Mouse (Mus musculus) forebrain, embryonic 15.5 days (tissue): Measurements from ENCODE around the gene Proser1. TPM values are rescaled to one million over a fixed set of nuclear protein-coding genes. Genes with fewer than 3 reads are reported as not detected.

Experiments
- ATAC-seq: fragments of 200-750 bp; cut with Nextera tagmentation; replicated peaks from 2 replicates; pipeline ENCODE4 v1.8.0; 2017; ENCODE audit warnings: mild to moderate bottlenecking, moderate TSS enrichment, moderate library complexity
- H3K27ac ChIP-seq: fragments of 300-500 bp; sonication (generic); replicated peaks from 2 replicates; pipeline ENCODE4 v1.5.1; 2015; ENCODE audit warnings: mild to moderate bottlenecking, inconsistent platforms
- H3K27me3 ChIP-seq: fragments of 300-500 bp; sonication (generic); 2 replicates; pipeline ENCODE4 v1.6.1; 2015; ENCODE audit warnings: inconsistent platforms
- H3K36me3 ChIP-seq: fragments of 300-500 bp; sonication (generic); 2 replicates; pipeline ENCODE4 v1.6.1; 2015; ENCODE audit warnings: mild to moderate bottlenecking, inconsistent platforms
- H3K4me1 ChIP-seq: fragments of 300-500 bp; sonication (generic); 2 replicates; pipeline ENCODE4 v1.6.1; 2015; ENCODE audit warnings: inconsistent platforms
- H3K4me2 ChIP-seq: fragments of 300-500 bp; sonication (generic); replicated peaks from 2 replicates; pipeline ENCODE4 v1.6.1; 2015; ENCODE audit warnings: mild to moderate bottlenecking, inconsistent platforms
- H3K4me3 ChIP-seq: fragments of 300-500 bp; sonication (generic); 2 replicates; pipeline ENCODE4 v1.5.1; 2015; ENCODE audit warnings: mild to moderate bottlenecking, inconsistent platforms
- H3K9ac ChIP-seq: fragments of 300-500 bp; sonication (generic); replicated peaks from 2 replicates; pipeline ENCODE4 v1.6.1; 2015; ENCODE audit warnings: mild to moderate bottlenecking, inconsistent platforms
- H3K9me3 ChIP-seq: fragments of 300-500 bp; sonication (generic); 2 replicates; pipeline ENCODE4 v1.6.1; 2016; ENCODE audit warnings: inconsistent platforms
- WGBS: fragments of 180-500 bp; shearing (Covaris S2); methylation state at CpG from one replicate; pipeline ENCODE4 v1.1.7; 2015; ENCODE audit warnings: mixed read lengths; 5-methylcytosine and 5-hydroxymethylcytosine counted together
- polyA plus RNA-seq: library from polyadenylated mRNA; unstranded; fragments of >200 nt; fragmentation: Nextera tagmentation; extraction: Ambion mirVana; gene quantifications from 2 replicates; pipeline ENCODE4 v1.2.1, GENCODE M21; 2015

The Proser1 gene
- 29.4 and 31.6 TPM in 2 replicates for polyA plus RNA-seq

DNA sequence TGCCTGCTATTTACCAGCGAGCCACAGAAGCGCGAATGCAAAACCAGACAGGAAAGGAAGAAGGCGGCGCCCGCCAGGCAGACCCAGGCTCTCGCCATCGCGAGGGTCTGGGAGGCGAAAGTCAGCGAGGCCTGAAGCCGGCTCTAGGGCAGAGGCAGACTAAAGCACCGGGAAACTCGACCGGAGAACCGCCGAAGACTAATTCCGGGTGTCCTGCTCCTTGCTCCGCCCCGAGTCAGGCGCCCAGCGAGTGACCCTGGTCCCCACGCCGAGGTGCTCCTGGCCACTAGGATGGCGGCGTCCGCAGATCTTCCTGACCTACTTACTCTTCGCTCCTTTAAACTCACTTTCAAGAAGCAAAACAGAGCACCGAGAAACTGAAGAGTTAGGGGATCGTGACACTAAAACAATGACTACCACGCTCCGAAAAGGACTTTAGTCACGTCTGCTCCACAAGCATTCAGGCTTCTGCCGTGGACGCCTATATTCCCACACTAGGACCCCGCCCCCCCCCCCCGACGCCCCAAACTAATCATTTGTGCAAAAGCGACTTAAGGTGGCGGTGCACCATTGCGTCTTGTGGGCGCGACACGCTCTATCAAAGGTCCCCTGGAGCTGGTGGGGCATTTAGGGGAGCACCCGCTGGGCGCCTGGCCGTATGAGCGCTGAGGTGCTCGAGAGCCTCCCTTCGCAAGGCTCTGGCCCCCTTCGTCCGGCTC, at the start of gene Proser1, which contains the start of gene Nhlrc3:
Proser1 (plus strand) TSS at position 621 of the 719 bp plus-strand sequence.
Nhlrc3 (minus strand) TSS at position 287 of the 719 bp plus-strand sequence.
- under 1% methylated on average over 52 of the region's 52 CpGs for WGBS
- peak within 1 kb of the TSS; percentile 95 for H3K9ac ChIP-seq
- no peaks in the 10 kb centered on the region for H3K9me3 ChIP-seq
- peaks cover 11% of the 10 kb centered on the region for H3K36me3 ChIP-seq
- H3K4me2 ChIP-seq = peak within 1 kb of the TSS; percentile 68
- H3K4me3 ChIP-seq = peak within 1 kb of the TSS; percentile 98
- H3K27ac ChIP-seq = peak within 1 kb of the TSS; percentile 95
- peaks cover 46% of the 10 kb centered on the region for H3K4me1 ChIP-seq
- peak; percentile 98 for ATAC-seq
- no peaks in the 10 kb centered on the region for H3K27me3 ChIP-seq

DNA sequence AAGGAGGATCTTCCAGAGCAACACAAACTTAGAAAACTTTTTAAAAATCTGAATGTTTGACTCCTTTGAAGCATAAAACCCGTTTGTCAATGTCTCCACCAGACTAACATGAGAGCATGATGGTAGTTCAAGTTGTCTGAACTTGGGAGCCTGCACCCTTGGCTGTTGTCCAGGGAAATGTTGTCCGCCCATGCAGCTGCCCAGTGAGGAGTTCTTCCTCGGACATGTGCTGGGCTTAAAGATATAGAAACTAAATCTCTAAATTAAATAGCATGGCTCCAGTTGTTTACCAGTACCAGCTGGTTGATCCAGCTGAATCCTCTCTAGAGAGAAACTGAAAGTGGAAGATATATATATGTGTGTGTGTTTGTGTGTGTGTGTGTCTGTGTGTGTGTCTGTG, 49.5 kb upstream of the Proser1 start:
- Histone ChIP-seq H3K9ac (no peak overlapping the region), H3K27me3 (no peaks in the 10 kb centered on the region), H3K4me3 (no peak overlapping the region), H3K4me2 (no peak overlapping the region), H3K36me3 (no peaks in the 10 kb centered on the region), H3K4me1 (peaks cover 10% of the 10 kb centered on the region), H3K27ac (no peak overlapping the region), H3K9me3 (no peaks in the 10 kb centered on the region)
- 62% methylated on average over 3 of the region's 3 CpGs for WGBS
- ATAC-seq = no peak

DNA sequence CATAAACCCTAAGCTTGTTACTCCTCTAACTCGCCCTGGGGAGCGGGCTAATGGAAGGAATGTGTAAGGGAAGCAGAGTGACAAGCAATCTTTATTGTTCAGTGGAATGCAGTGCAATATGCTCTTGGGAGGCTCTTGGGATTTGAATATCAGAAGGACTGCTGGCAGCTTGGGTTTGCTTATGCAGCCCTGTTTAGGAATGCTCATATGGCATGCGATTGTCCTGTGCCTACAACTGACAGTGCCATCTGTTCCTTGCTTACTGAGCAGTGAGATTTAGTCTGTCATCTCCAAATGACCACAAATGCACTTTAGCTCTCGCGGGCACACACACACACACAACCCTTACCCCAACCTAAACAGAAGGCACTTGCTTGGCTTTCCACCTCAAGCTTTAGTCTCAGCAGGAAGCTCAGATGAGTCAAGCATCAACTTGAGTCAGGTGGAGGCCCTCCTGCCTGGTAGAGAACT, 47.4 kb upstream of the Proser1 start:
- WGBS = 32% methylated on average over 5 of the region's 5 CpGs
- no peak overlapping the region for H3K4me2 ChIP-seq
- H3K27me3 ChIP-seq = no peaks in the 10 kb centered on the region
- H3K9me3 ChIP-seq = no peaks in the 10 kb centered on the region
- peak overlapping the region; percentile 22; the same call in 1 of the 2 replicates for H3K27ac ChIP-seq
- no peaks in the 10 kb centered on the region for H3K36me3 ChIP-seq
- no peak overlapping the region for H3K4me3 ChIP-seq
- peaks cover 10% of the 10 kb centered on the region for H3K4me1 ChIP-seq
- peak; percentile 74 for ATAC-seq
- no peak overlapping the region for H3K9ac ChIP-seq

DNA sequence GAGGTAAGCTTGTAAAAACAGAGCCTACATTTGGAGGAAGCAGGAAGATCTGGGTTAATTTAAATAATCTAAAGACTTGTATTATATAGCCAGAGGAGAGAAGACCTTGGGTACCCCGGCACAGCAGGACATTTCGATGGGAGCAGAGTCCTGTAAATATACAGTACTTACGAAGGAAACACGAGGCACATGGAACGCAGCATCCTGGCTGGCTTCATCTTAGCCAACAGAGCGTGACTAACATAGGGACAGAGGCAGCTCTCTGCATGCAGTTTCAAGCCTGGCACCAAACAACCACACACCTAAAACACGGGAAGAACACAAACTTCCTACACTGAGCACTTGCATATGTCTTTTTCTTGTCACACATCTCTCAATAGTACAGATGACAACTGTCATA, 45.8 kb upstream of the Proser1 start:
- Histone ChIP-seq H3K27ac (no peak overlapping the region), H3K9me3 (no peaks in the 10 kb centered on the region), H3K9ac (no peak overlapping the region), H3K4me2 (no peak overlapping the region), H3K4me1 (peaks cover 10% of the 10 kb centered on the region), H3K27me3 (no peaks in the 10 kb centered on the region), H3K36me3 (no peaks in the 10 kb centered on the region), H3K4me3 (no peak overlapping the region)
- no peak for ATAC-seq
- 66% methylated on average over 7 of the region's 7 CpGs for WGBS

DNA sequence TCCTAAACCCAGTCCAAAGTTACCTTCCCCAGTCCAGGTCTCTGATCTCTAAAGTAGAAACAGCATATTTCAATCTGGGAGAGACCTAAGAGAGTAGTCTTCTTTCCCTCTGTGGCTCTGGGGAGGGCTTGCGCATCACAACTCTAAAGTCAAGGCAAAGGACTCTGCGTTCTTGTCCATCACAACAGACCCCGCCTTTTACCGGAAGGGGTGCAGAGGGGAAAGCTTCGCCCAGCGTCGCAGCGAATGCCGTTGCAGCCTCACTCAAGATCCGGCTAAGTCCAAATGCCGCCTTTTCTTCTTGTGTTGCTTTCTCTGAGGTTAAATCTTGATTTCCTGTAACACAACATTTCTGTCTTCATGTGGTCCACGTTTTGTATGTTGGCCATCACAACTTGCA, 41.8 kb upstream of the Proser1 start:
- Histone ChIP-seq H3K9me3 (no peaks in the 10 kb centered on the region), H3K27ac (no peak overlapping the region), H3K9ac (no peak overlapping the region), H3K4me1 (no peaks in the 10 kb centered on the region), H3K4me3 (no peak overlapping the region), H3K27me3 (no peaks in the 10 kb centered on the region), H3K4me2 (no peak overlapping the region), H3K36me3 (no peaks in the 10 kb centered on the region)
- 91% methylated on average over 12 of the region's 12 CpGs for WGBS
- no peak for ATAC-seq

DNA sequence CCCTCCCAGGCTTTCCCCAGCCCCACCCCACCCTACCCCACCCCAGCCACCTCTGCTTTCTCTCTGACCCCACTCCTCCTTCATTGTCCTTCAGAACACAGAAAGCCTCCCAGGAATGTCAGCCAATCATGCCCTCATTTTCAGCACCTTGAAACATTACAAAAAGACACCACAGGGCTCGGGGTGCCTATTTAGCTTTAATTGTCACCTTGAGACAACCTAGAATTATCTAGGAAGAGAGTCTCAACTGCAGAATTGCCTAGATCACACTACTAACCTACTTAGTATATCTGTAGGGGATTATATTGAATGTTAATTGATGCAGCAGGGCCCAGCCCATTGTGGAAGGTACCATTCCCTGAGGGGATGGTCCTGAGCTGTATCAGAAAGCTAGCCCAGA, 40.8 kb upstream of the Proser1 start:
- H3K36me3 ChIP-seq = no peaks in the 10 kb centered on the region
- H3K27me3 ChIP-seq = no peaks in the 10 kb centered on the region
- H3K4me1 ChIP-seq = no peaks in the 10 kb centered on the region
- no peak for ATAC-seq
- H3K9ac ChIP-seq = no peak overlapping the region
- H3K9me3 ChIP-seq = no peaks in the 10 kb centered on the region
- no peak overlapping the region for H3K27ac ChIP-seq
- no peak overlapping the region for H3K4me2 ChIP-seq
- H3K4me3 ChIP-seq = no peak overlapping the region
- 24% methylated on average over 1 of the region's 1 CpGs for WGBS

DNA sequence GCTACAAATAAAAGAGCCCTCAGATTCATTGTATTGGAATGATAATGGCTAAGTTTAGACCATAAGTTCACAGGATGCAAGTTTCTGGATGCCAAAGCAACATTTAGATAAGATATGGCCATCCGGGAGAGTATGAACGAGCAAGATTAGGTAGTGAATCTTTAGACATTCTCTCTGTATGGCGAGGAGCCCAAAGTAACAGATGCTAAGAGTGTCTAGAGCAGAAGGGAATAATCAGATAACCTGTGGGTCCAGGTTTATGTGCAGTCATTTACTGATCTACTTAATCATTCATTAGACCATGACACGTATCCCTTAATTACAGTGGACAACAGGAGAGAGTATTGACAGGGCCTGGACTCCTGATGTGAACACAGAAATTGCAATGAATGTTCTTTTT, 39.9 kb upstream of the Proser1 start:
- no peak overlapping the region for H3K9ac ChIP-seq
- no peaks in the 10 kb centered on the region for H3K27me3 ChIP-seq
- no peak overlapping the region for H3K4me3 ChIP-seq
- H3K4me1 ChIP-seq = no peaks in the 10 kb centered on the region
- WGBS = 89% methylated on average over 4 of the region's 4 CpGs
- H3K9me3 ChIP-seq = no peaks in the 10 kb centered on the region
- ATAC-seq = no peak
- no peaks in the 10 kb centered on the region for H3K36me3 ChIP-seq
- H3K27ac ChIP-seq = no peak overlapping the region
- no peak overlapping the region for H3K4me2 ChIP-seq

DNA sequence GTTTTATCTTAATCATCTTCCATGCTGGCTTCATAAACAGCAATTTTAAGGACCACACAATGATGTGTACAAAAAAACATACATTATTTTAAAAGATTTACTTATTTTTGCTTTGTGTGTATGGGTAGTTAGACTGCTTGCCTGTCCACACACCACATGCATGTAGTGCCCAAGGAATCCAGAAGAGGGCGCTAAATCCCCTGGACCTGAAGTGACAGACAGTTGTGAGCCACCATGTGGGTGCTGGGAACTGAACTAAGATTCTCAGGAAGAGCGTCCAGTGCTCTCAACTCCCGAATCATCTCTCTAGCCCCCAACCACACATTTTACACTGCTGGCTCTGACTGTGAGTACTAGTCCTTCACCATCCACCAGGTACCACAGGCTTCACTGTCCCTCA, 28.9 kb upstream of the Proser1 start:
- no peaks in the 10 kb centered on the region for H3K27me3 ChIP-seq
- no peaks in the 10 kb centered on the region for H3K4me1 ChIP-seq
- ATAC-seq = no peak
- H3K27ac ChIP-seq = no peak overlapping the region
- no peak overlapping the region for H3K9ac ChIP-seq
- WGBS = 76% methylated on average over 3 of the region's 3 CpGs
- no peak overlapping the region for H3K4me2 ChIP-seq
- no peaks in the 10 kb centered on the region for H3K36me3 ChIP-seq
- H3K9me3 ChIP-seq = no peaks in the 10 kb centered on the region
- no peak overlapping the region for H3K4me3 ChIP-seq

DNA sequence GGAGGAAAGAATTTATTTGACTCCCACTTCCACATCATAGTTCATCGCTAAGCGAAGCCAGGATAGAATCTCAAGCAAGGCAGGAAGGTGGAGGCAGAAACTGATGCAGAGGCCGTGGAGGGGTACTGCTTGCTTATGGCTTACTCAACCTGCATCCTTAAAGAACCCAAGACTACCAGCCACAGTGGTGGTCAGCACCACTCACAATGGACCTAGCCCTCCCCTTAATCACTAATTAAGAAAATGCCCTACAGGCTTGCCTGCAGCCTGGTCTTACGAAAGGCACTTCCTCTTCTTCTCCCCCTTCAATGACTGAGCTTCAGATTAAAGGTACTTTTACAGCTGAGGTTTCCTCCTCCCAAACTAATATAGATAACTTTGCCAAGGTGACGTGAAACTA, 26.9 kb upstream of the Proser1 start:
- no peak overlapping the region for H3K27ac ChIP-seq
- H3K9me3 ChIP-seq = no peaks in the 10 kb centered on the region
- H3K4me3 ChIP-seq = no peak overlapping the region
- 60% methylated on average over 5 of the region's 5 CpGs for WGBS
- H3K9ac ChIP-seq = no peak overlapping the region
- no peaks in the 10 kb centered on the region for H3K4me1 ChIP-seq
- H3K36me3 ChIP-seq = no peaks in the 10 kb centered on the region
- no peak for ATAC-seq
- no peak overlapping the region for H3K4me2 ChIP-seq
- no peaks in the 10 kb centered on the region for H3K27me3 ChIP-seq

DNA sequence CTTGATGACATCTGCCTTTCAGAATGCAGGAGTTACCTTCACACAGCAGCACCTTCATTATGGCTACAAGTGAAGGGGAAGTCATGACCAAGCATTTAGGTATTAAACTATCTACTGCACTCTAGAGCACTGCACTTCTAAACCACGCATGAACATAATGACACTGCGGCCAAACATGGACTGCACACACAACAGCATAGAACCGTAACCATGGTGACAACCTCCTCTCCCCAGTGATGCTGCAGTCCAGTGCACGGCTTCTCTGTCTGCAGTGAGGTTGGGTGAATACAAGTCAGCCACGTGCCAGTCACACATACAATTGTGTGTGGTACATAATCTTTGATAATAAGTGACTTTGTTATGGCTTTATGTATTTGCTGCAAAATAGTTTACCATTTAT, 17.9 kb upstream of the Proser1 start:
- Histone ChIP-seq H3K4me3 (no peak overlapping the region), H3K4me1 (no peaks in the 10 kb centered on the region), H3K9me3 (no peaks in the 10 kb centered on the region), H3K4me2 (no peak overlapping the region), H3K27ac (no peak overlapping the region), H3K9ac (no peak overlapping the region), H3K36me3 (peaks cover 6% of the 10 kb centered on the region; the same call in 1 of the 2 replicates), H3K27me3 (no peaks in the 10 kb centered on the region)
- ATAC-seq = no peak
- WGBS = 63% methylated on average over 5 of the region's 5 CpGs

DNA sequence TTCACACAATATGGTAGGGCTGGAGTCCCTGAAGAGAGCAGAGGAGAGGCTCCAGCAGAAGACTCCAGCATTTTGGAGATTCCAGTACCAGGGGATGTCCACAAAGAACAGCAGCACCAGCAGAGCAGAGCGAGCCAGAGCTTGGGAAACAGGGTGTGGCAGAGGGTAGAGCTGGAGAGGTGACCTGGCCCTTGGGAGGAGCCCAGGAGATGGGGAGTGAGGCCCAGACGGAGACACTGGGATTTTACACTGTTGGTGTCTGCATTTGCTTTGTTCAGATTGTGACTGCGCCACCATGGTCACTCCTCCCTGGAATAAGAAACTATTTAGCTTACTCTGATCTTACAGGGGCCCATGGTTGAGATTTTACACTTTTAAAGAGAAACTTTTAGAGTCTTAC, 16.7 kb upstream of the Proser1 start:
- Histone ChIP-seq H3K9ac (no peak overlapping the region), H3K27me3 (no peaks in the 10 kb centered on the region), H3K27ac (no peak overlapping the region), H3K4me1 (no peaks in the 10 kb centered on the region), H3K36me3 (peaks cover 17% of the 10 kb centered on the region), H3K4me3 (no peak overlapping the region), H3K9me3 (no peaks in the 10 kb centered on the region), H3K4me2 (no peak overlapping the region)
- ATAC-seq = no peak
- WGBS = 79% methylated on average over 3 of the region's 3 CpGs

DNA sequence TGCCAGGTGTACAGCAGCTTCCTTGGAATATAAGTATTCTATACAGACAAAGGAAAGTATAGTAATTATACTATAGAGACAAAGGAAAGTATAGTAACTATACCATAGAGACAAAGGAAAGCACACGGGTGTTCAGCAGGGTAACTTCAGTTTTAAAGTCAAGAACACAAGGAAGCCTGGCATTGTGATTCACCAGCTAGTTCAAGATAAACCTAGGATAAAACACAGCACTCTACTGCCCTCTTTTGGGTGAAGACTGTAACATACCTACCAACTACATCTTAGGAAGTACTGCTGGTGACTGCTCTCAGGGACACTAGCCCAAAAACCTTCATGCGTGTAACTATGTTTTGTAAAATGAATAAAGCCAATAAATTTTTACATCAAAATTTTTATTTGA, 15.3 kb upstream of the Proser1 start:
- WGBS = 21% methylated on average over 2 of the region's 2 CpGs
- Histone ChIP-seq H3K4me1 (no peaks in the 10 kb centered on the region), H3K27ac (no peak overlapping the region), H3K4me3 (no peak overlapping the region), H3K9ac (no peak overlapping the region), H3K27me3 (no peaks in the 10 kb centered on the region), H3K9me3 (no peaks in the 10 kb centered on the region), H3K36me3 (peaks cover 28% of the 10 kb centered on the region), H3K4me2 (no peak overlapping the region)
- ATAC-seq = peak; percentile 72

DNA sequence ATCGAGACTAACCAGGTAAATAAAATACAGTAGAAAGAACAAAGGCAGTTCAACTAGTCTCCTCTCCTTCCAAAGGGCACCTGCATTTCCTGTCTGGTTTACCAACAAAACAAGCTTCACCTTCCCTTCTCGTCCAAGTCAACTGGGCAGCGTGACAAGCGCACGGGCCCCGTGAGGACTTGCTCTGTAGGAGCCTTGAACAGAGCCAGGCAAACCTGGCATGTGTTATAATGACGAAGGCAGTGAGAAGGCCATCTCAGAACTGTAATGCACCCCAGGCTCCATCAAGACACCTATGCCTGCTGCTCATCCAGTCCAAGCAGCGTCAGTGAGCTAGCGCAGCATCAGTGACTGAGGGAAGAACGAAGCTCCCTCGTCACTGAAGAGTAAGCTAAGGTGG, 12.8 kb upstream of the Proser1 start:
- ATAC-seq = no peak

More for the DNA sequence above, 12.8 kb upstream of the Proser1 start:
- WGBS = 96% methylated on average over 11 of the region's 11 CpGs
- Histone ChIP-seq H3K4me3 (no peak overlapping the region), H3K27ac (no peak overlapping the region), H3K27me3 (no peaks in the 10 kb centered on the region), H3K4me2 (no peak overlapping the region), H3K9ac (no peak overlapping the region), H3K4me1 (no peaks in the 10 kb centered on the region), H3K9me3 (no peaks in the 10 kb centered on the region), H3K36me3 (peaks cover 48% of the 10 kb centered on the region)
